Mouse (Mus musculus) left cerebral cortex, adult 18-20 months (tissue): ENCODE results near the gene Ccdc175. TPM values are rescaled to one million over a fixed set of nuclear protein-coding genes. Genes with fewer than 3 reads are reported as not detected.

ENCODE experiments used
- DNase-seq, 2 experiments: peaks; one replicate each; pipeline ENCODE4 v3.0.0; 2021 to 2022; ENCODE audit warnings: low spot score in 2 of 2, mixed read lengths in 1 of 2
- long read RNA-seq, 2 experiments: library from polyadenylated mRNA; stranded (forward); transcript quantifications; one replicate each; pipeline ENCODE4 v2.0.0; 2021
- total RNA-seq, 2 experiments: library from RNA; stranded (reverse); gene quantifications; 2 replicates each; pipeline ENCODE4 v1.2.3; 2021

The Ccdc175 gene
- total RNA-seq: not detected
- long read RNA-seq, experiment 1: 0 reads
- long read RNA-seq, experiment 2: 0 reads

DNA sequence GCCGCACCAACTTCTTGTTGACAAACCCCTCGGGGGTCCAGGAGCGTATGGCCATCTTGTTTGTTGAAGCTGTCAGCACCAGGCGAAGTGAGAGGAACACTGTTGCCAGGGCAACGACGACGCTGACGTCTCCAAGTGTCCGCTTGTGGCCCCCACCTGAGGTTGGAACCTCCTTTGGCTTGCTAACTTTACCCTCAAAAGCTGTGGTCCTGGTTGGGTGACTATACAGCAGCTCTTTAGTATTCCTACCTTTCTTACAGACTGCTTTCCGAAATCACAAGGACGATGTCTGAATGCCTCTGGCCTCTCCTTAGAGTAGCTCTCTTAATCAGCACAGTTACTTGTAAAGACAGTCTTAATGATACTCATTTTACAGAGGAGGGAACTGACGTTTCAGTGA lies at the start of gene Ccdc175:
Gene Ccdc175 (minus strand): TSS at position 101 of the 400 bp plus-strand sequence.
- no peak for DNase-seq

GRCm38 (mm10) chr12:72234151-72234550 lies 49.3 kb upstream of the Ccdc175 start:
- no peak for DNase-seq

GRCm38 (mm10) chr12:72232826-72233790 lies 48.3 kb upstream of the Ccdc175 start:
- no peak for DNase-seq

DNA sequence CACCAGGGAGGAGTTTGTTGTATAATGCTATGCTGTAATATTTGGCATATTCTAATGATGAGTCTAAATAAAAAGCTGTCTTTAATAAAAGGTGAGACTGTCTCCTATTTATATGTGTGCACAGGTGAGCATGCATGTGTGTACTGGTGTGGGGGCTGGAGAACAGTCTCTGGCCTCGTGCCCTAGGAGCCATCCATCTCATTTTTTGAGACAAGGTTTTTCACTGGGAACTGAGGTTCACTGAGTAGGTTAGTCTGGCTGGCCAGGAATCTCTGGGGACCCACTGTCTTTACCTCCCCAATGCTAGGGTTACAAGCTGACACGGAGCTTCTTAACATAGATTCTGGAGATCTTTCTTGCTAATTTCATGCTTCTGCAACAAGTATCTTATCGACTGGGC lies 47.3 kb upstream of the Ccdc175 start:
- no peak for DNase-seq

DNA sequence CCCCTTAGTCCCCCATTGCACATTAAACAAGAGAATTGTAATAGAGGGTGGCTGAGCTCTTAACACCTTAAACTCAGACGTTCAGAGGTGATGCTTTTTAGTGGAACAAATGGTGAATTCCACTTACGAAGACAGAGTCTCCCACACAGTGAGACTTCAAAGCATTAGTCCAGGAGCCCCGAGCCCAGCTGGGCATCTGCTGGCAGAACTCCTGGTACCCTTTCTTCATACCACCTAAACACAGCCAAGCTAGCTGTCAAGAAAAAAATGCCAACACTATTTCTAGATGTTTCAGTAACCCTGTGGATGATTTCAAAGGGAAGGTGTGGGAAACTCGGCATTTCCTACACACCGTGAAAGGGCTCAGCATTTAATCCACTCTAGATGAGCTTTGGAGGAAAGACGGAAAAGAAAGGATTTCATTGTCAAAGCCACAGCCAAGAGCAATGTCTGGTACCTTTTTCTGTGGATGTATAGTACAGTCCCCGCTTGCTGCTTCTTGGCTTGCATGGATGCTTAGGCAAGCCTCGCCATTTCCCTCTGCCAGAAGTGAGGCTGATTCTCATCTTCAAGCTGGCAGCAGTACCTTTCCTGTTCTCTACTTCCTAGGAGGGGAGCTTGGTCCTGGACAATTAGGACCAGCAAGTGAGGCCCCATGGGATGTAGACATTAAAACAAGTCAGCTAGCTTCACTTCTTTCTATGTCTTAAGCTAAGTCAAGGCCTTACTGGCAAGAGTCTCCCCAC lies 44.8 kb upstream of the Ccdc175 start:
- DNase-seq: no peak

GRCm38 (mm10) chr12:72227731-72228130 lies 42.9 kb upstream of the Ccdc175 start:
- DNase-seq: no peak

DNA sequence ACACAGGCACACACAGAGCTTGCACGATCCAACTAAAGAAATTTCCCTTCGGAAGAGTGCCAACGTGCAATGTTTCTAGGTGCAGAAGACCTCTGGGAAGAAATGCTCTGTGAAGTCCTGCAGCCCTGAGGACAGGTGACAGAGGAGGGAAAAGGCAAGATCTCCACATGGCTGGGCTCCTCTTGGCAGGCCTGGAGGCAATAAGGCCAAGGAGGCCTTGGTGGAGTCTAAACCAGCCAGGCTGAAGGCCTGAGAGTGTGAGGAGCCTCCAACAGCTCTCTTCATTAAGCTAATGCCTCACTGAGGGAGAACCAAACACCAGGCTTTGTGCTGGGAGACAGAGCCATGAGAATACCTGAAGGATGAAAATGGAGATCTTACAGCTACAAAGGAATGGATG lies 40.5 kb upstream of the Ccdc175 start:
- no peak for DNase-seq

DNA sequence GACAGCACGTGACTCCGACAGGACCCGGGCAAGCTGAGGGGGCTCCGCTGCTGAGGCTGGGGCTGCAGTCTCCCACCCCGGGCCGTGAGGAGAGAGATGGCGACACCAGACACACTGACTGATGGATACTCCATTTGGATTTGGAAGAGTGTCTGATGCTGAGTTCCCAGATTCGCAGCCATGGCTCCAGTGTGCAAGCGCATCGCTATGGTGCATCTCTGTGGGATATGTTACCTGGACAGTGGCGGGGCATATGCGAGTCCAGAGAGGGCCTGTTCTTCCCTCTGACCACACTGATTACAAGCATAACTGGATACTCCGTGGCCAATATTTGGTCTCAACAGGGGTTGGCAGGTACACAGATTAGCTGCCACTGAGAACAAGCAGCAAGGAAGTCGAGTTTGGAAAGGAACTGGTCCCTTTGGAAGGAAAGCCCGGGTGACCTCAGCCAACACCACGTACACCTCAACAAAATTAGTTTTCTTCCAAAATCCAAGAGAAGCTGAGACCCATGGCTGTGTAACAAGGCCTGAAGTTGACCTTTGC lies 38.8 kb upstream of the Ccdc175 start:
- DNase-seq: no peak

DNA sequence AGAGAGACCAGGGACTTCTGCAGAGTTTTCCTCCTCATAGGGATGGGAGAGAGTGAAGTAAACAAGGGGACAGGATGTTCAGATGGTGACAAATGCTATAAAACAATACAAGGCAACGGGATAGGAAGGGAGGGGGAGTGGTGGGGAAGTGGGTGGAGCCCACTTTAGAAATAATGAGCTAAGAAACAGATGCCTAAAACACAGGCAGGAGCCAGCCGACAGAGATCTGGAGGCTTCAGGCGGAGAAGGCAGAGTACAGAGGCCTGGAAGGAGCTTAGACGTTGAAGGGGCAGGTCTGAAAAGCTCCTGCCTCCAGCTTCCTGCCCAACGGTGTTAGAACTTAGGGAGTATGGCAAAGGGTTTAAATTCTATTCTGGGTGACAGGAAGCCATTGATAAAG lies 28.7 kb upstream of the Ccdc175 start:
- DNase-seq: no peak

GRCm38 (mm10) chr12:72200828-72201227 lies 16.0 kb upstream of the Ccdc175 start:
- no peak for DNase-seq

GRCm38 (mm10) chr12:72197925-72198486 lies 13.2 kb upstream of the Ccdc175 start:
- no peak for DNase-seq

DNA sequence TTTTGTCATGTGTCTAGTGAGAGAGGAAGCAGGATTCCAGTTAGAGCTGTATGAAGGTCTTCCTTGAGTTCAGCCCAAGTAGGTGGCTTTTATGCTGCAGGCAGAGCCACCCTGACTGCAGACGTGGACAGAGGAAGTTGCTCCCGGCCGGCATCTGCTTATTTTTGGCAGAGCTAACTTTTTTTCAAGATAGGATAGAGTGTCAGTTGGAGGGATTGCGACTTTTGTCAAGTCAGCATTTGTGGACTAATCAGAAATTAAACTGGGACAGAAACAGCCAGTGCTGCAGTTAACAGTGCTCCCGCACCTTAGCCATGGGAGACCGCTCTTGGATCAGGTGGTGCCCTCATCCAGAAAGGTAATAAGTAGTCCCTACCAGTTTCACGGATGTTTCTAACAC lies 12.6 kb upstream of the Ccdc175 start:
- DNase-seq: no peak

- DNase-seq: no peak
Observed at GRCm38 (mm10) chr12:72179561-72179960, 5.3 kb downstream of the Ccdc175 start.

GRCm38 (mm10) chr12:72178322-72178721 lies 6.5 kb downstream of the Ccdc175 start:
- DNase-seq: no peak

DNA sequence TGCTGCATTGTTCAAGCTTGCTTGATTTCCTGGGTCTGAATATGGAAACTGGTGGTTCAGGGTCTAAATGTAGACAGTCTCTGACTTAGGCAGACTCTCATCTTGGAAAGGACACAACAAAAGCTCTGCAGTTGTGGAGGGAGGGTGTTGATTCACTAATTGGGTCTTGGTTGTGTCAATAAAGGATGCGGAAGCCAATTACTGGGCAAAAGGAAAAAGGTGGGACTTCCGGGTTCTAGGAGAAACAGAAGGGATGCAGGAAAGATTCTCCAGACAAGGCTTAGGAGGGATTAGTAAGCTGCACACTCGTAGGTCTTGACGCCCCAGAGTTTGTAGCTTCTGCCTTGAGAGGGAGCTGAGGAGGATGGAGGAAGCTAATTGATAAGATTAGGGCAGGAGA lies 26.4 kb downstream of the Ccdc175 start:
- no peak for DNase-seq

DNA sequence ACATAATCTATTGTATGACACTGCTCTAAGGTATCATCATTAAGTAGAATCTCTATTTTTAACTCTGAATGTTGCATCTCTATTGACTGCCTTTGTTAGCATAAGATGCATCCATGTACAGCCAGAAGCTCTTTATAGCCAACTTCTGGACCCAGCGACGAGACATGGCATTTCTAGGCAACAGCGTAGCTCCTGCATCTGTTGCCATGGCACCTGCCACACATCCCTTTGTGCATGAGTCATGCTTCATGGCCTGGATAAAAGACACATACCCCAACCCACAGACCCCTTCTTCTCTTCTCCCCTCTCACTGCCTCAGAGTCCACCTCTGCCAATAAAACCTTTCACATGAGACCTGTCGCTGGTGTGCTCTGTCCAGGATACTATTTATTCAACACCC lies 34.0 kb downstream of the Ccdc175 start:
- peak in 1 of 2 experiments; percentile 29 for DNase-seq

DNA sequence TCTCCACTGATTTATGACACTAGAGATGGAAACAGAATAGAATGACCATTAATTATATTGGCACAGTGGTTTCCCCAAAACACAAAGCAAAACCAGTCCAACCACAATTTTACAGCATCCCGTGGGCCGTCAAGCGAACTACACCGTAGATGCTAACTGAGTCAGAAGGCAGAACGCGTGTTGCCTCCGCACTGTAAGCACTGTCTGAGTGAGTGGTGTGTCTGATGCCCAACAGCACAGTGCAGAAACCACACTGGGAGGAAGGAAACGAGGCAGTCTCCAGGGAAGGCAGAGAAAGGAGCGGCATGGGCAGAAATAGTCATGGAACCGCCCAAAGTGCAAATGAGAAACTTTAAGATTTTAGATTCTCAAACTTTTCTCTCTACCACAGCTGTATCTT lies 55.6 kb downstream of the Ccdc175 start:
- peak in 1 of 2 experiments; percentile 24 for DNase-seq

- no peak for DNase-seq
Observed at GRCm38 (mm10) chr12:72115686-72116345, 69.0 kb downstream of the Ccdc175 start.

- no peak for DNase-seq
Observed at GRCm38 (mm10) chr12:72115126-72115525, 69.7 kb downstream of the Ccdc175 start.

DNA sequence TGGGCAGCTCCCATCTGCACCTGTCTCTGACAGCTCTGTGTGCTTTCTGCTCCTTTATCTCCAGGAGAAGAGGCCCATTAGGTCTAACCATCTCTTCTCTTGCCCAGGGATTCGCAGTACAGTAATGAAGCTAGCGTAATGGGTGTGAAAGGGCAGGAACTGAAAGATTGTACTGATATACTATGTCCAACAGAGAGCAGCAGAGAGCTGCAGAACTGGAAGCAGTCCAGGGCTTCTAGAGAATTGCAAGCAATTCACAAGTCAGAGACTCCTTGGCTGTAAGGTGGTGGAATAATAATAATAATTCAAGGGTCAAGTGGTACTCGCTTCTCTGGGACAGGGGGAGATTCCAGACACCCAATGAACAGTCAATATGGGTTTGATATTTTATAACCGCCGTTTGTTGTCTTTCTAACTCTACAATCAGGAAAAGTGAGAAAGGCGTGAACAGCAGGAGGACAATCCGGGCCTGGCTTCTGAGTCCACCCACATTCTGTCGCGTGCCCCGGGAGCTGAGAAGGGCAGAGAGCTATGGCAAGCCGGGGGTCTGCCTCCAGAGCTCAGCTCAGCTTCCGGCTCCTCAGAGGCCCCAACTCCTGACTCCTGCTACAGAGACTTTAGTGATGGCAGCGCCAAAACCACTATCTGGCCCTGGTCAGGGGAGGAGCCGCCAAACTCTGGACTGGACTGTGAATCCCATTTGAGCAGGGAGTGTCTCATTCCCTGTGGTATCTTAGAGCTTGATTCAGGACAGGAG lies 80.1 kb downstream of the Ccdc175 start:
- peak; percentile 54 to 59 for DNase-seq
